Mouse (Mus musculus): ENCODE data around the gene Phrf1. TPM values are rescaled to one million over a fixed set of nuclear protein-coding genes. Genes with fewer than 3 reads are reported as not detected.

The Phrf1 gene
- total and polyA plus RNA-seq, 3 experiments: 66.1 to 1,029 (median 91.2) TPM

GRCm38 (mm10) chr7:141304537-141304936 is 76.0 kb downstream of the Phrf1 start:
- H3K79me2 ChIP-seq (ENCODE audit: control insufficient read depth, insufficient read depth, low read length, poor library complexity): no peaks in the 10 kb centered on the region
- H3K9me3 ChIP-seq (replicated peaks; ENCODE audit: insufficient read depth, low read length): no peaks in the 10 kb centered on the region
- H3K27me3 ChIP-seq (ENCODE audit: control insufficient read depth in 1 of 2, insufficient read depth in 2 of 2, low read length in 2 of 2): no peaks in the 10 kb centered on the region

More at GRCm38 (mm10) chr7:141304537-141304936, 76.0 kb downstream of the Phrf1 start:
- no peak overlapping the region for H3K27ac ChIP-seq (ENCODE audit: control insufficient read depth, low read depth, low read length)
- no peak overlapping the region for H3K9ac ChIP-seq (ENCODE audit: control insufficient read depth, low read depth, low read length, poor library complexity, severe bottlenecking)
- no peaks in the 10 kb centered on the region for H3K4me1 ChIP-seq (ENCODE audit: control insufficient read depth in 1 of 2, insufficient read depth in 2 of 2, low read length in 2 of 2)
- peaks cover 0 to 11% of the 10 kb centered on the region in 2 experiments; a peak in 2 of 4 replicates for H3K36me3 ChIP-seq (ENCODE audit: control insufficient read depth in 1 of 2, insufficient read depth in 2 of 2, low read length in 2 of 2)
- no peak for DNase-seq (ENCODE audit: low read depth, low spot score)
- no peak overlapping the region for H3K4me3 ChIP-seq (ENCODE audit: control insufficient read depth in 1 of 2, insufficient read depth in 1 of 2, low read depth in 2 of 2, low read length in 2 of 2)
- no peak for TF ChIP-seq MAX (IDR thresholded peaks at IDR 0.05; ENCODE audit: low read length)
- TF ChIP-seq ZKSCAN1 (IDR thresholded peaks at IDR 0.05; ENCODE audit: low read depth, low read length): no peak
- no peak for TF ChIP-seq RCOR1 (IDR thresholded peaks at IDR 0.05; ENCODE audit: low read depth, low read length)

Other genes starting within 250 kb of the Phrf1 start
Only the 30 nearest of the 31 such genes appear.
- 4.2 and 6.4 TPM in 2 replicates for gene Ifitm3, start 218.0 kb upstream of the Phrf1 start, total RNA-seq (2012; rRNA removed)
- gene Ifitm3, start 218.0 kb upstream of the Phrf1 start, polyA plus RNA-seq (2012; ENCODE audit: insufficient read depth in 1 of 2, insufficient read length in 2 of 2, low read depth in 1 of 2, low replicate concordance in 2 of 2, missing spikeins in 1 of 2): 10 to 100 TPM in 1 of 2 experiments, not detected in 1; 12.8 TPM
- not detected in 2 replicates for gene Ifitm6, start 210.9 kb upstream of the Phrf1 start, total RNA-seq (2012; rRNA removed)
- gene Ifitm6, start 210.9 kb upstream of the Phrf1 start, polyA plus RNA-seq (2012; ENCODE audit: insufficient read depth in 1 of 2, insufficient read length in 2 of 2, low read depth in 1 of 2, low replicate concordance in 2 of 2, missing spikeins in 1 of 2): not detected
- not detected in 2 replicates for gene Gm17387, start 199.7 kb upstream of the Phrf1 start, total RNA-seq (2012; rRNA removed)
- gene Gm17387, start 199.7 kb upstream of the Phrf1 start, polyA plus RNA-seq (2012; ENCODE audit: insufficient read depth in 1 of 2, insufficient read length in 2 of 2, low read depth in 1 of 2, low replicate concordance in 2 of 2, missing spikeins in 1 of 2): not detected
- 0.78 and 0.81 TPM in 2 replicates for gene B4galnt4, start 167.7 kb upstream of the Phrf1 start, total RNA-seq (2012; rRNA removed)
- 1 to 10 TPM in 1 of 2 experiments, not detected in 1; 8.0 TPM for gene B4galnt4, start 167.7 kb upstream of the Phrf1 start, polyA plus RNA-seq (2012; ENCODE audit: insufficient read depth in 1 of 2, insufficient read length in 2 of 2, low read depth in 1 of 2, low replicate concordance in 2 of 2, missing spikeins in 1 of 2)
- gene Pkp3, start 150.6 kb upstream of the Phrf1 start, total RNA-seq (2012; rRNA removed): not detected in 2 replicates
- gene Pkp3, start 150.6 kb upstream of the Phrf1 start, polyA plus RNA-seq (2012; ENCODE audit: insufficient read depth in 1 of 2, insufficient read length in 2 of 2, low read depth in 1 of 2, low replicate concordance in 2 of 2, missing spikeins in 1 of 2): not detected
- gene Sigirr, start 128.2 kb upstream of the Phrf1 start, total RNA-seq (2012; rRNA removed): 8.3 and 8.6 TPM in 2 replicates
- gene Sigirr, start 128.2 kb upstream of the Phrf1 start, polyA plus RNA-seq (2012; ENCODE audit: insufficient read depth in 1 of 2, insufficient read length in 2 of 2, low read depth in 1 of 2, low replicate concordance in 2 of 2, missing spikeins in 1 of 2): 10 to 100 TPM in 1 of 2 experiments, not detected in 1; 17.5 TPM
- gene Ano9, start 111.0 kb upstream of the Phrf1 start, total RNA-seq (2012; rRNA removed): 0.08 TPM in 1 of 2 replicates, not detected in the other
- under 1 TPM in 1 of 2 experiments, not detected in 1; 0.03 TPM for gene Ano9, start 111.0 kb upstream of the Phrf1 start, polyA plus RNA-seq (2012; ENCODE audit: insufficient read depth in 1 of 2, insufficient read length in 2 of 2, low read depth in 1 of 2, low replicate concordance in 2 of 2, missing spikeins in 1 of 2)
- 12.2 and 16.9 TPM in 2 replicates for gene Ptdss2, start 106.4 kb upstream of the Phrf1 start, total RNA-seq (2012; rRNA removed)
- 10 to 100 TPM in 1 of 2 experiments, not detected in 1; 44.9 TPM for gene Ptdss2, start 106.4 kb upstream of the Phrf1 start, polyA plus RNA-seq (2012; ENCODE audit: insufficient read depth in 1 of 2, insufficient read length in 2 of 2, low read depth in 1 of 2, low replicate concordance in 2 of 2, missing spikeins in 1 of 2)
- 69.6 and 71.4 TPM in 2 replicates for gene Rnh1, start 55.9 kb upstream of the Phrf1 start, total RNA-seq (2012; rRNA removed)
- 10 to 100 TPM in 1 of 2 experiments, not detected in 1; 94.5 TPM for gene Rnh1, start 55.9 kb upstream of the Phrf1 start, polyA plus RNA-seq (2012; ENCODE audit: insufficient read depth in 1 of 2, insufficient read length in 2 of 2, low read depth in 1 of 2, low replicate concordance in 2 of 2, missing spikeins in 1 of 2)
- gene Hras, start 34.8 kb upstream of the Phrf1 start, total RNA-seq (2012; rRNA removed): 137 and 183 TPM in 2 replicates
- 100 to 1,000 TPM in 1 of 2 experiments, not detected in 1; 149 TPM for gene Hras, start 34.8 kb upstream of the Phrf1 start, polyA plus RNA-seq (2012; ENCODE audit: insufficient read depth in 1 of 2, insufficient read length in 2 of 2, low read depth in 1 of 2, low replicate concordance in 2 of 2, missing spikeins in 1 of 2)
- 1.0 and 1.6 TPM in 2 replicates for gene Lrrc56, start 34.6 kb upstream of the Phrf1 start, total RNA-seq (2012; rRNA removed)
- gene Lrrc56, start 34.6 kb upstream of the Phrf1 start, polyA plus RNA-seq (2012; ENCODE audit: insufficient read depth in 1 of 2, insufficient read length in 2 of 2, low read depth in 1 of 2, low replicate concordance in 2 of 2, missing spikeins in 1 of 2): 1 to 10 TPM in 1 of 2 experiments, not detected in 1; 5.5 TPM
- gene Lmntd2, start 14.7 kb upstream of the Phrf1 start, total RNA-seq (2012; rRNA removed): not detected in 2 replicates
- under 1 TPM in 1 of 2 experiments, not detected in 1; 0.43 TPM for gene Lmntd2, start 14.7 kb upstream of the Phrf1 start, polyA plus RNA-seq (2012; ENCODE audit: insufficient read depth in 1 of 2, insufficient read length in 2 of 2, low read depth in 1 of 2, low replicate concordance in 2 of 2, missing spikeins in 1 of 2)
- gene Rassf7, start 12.9 kb upstream of the Phrf1 start, total RNA-seq (2012; rRNA removed): 7.0 and 7.6 TPM in 2 replicates
- 1 to 10 TPM in 1 of 2 experiments, not detected in 1; 9.5 TPM for gene Rassf7, start 12.9 kb upstream of the Phrf1 start, polyA plus RNA-seq (2012; ENCODE audit: insufficient read depth in 1 of 2, insufficient read length in 2 of 2, low read depth in 1 of 2, low replicate concordance in 2 of 2, missing spikeins in 1 of 2)
- 0.52 and 1.9 TPM in 2 replicates for gene Irf7, start 37.7 kb downstream of the Phrf1 start, total RNA-seq (2012; rRNA removed)
- gene Irf7, start 37.7 kb downstream of the Phrf1 start, polyA plus RNA-seq (2012; ENCODE audit: insufficient read depth in 1 of 2, insufficient read length in 2 of 2, low read depth in 1 of 2, low replicate concordance in 2 of 2, missing spikeins in 1 of 2): 1 to 10 TPM in 1 of 2 experiments, not detected in 1; 2.0 TPM
- not detected in 2 replicates for gene Cdhr5, start 48.0 kb downstream of the Phrf1 start, total RNA-seq (2012; rRNA removed)
- gene Cdhr5, start 48.0 kb downstream of the Phrf1 start, polyA plus RNA-seq (2012; ENCODE audit: insufficient read depth in 1 of 2, insufficient read length in 2 of 2, low read depth in 1 of 2, low replicate concordance in 2 of 2, missing spikeins in 1 of 2): not detected
- gene Sct, start 50.3 kb downstream of the Phrf1 start, total RNA-seq (2012; rRNA removed): not detected in 2 replicates
- gene Sct, start 50.3 kb downstream of the Phrf1 start, polyA plus RNA-seq (2012; ENCODE audit: insufficient read depth in 1 of 2, insufficient read length in 2 of 2, low read depth in 1 of 2, low replicate concordance in 2 of 2, missing spikeins in 1 of 2): not detected
- gene Drd4, start 63.2 kb downstream of the Phrf1 start, total RNA-seq (2012; rRNA removed): not detected in 2 replicates
- gene Drd4, start 63.2 kb downstream of the Phrf1 start, polyA plus RNA-seq (2012; ENCODE audit: insufficient read depth in 1 of 2, insufficient read length in 2 of 2, low read depth in 1 of 2, low replicate concordance in 2 of 2, missing spikeins in 1 of 2): not detected
- gene Deaf1, start 98.9 kb downstream of the Phrf1 start, total RNA-seq (2012; rRNA removed): 9.8 and 13.2 TPM in 2 replicates
- 10 to 100 TPM in 1 of 2 experiments, not detected in 1; 91.1 TPM for gene Deaf1, start 98.9 kb downstream of the Phrf1 start, polyA plus RNA-seq (2012; ENCODE audit: insufficient read depth in 1 of 2, insufficient read length in 2 of 2, low read depth in 1 of 2, low replicate concordance in 2 of 2, missing spikeins in 1 of 2)
- 12.2 and 12.3 TPM in 2 replicates for gene Tmem80, start 99.0 kb downstream of the Phrf1 start, total RNA-seq (2012; rRNA removed)
- gene Tmem80, start 99.0 kb downstream of the Phrf1 start, polyA plus RNA-seq (2012; ENCODE audit: insufficient read depth in 1 of 2, insufficient read length in 2 of 2, low read depth in 1 of 2, low replicate concordance in 2 of 2, missing spikeins in 1 of 2): 10 to 100 TPM in 1 of 2 experiments, not detected in 1; 27.7 TPM
- gene Eps8l2, start 110.1 kb downstream of the Phrf1 start, total RNA-seq (2012; rRNA removed): 0.46 TPM in 1 of 2 replicates, not detected in the other
- under 1 TPM in 1 of 2 experiments, not detected in 1; 0.10 TPM for gene Eps8l2, start 110.1 kb downstream of the Phrf1 start, polyA plus RNA-seq (2012; ENCODE audit: insufficient read depth in 1 of 2, insufficient read length in 2 of 2, low read depth in 1 of 2, low replicate concordance in 2 of 2, missing spikeins in 1 of 2)
- gene Taldo1, start 163.4 kb downstream of the Phrf1 start, total RNA-seq (2012; rRNA removed): 415 and 498 TPM in 2 replicates
- 100 to 1,000 TPM in 1 of 2 experiments, not detected in 1; 298 TPM for gene Taldo1, start 163.4 kb downstream of the Phrf1 start, polyA plus RNA-seq (2012; ENCODE audit: insufficient read depth in 1 of 2, insufficient read length in 2 of 2, low read depth in 1 of 2, low replicate concordance in 2 of 2, missing spikeins in 1 of 2)
- gene Gatd1, start 185.4 kb downstream of the Phrf1 start, total RNA-seq (2012; rRNA removed): 21.0 and 21.6 TPM in 2 replicates
- 10 to 100 TPM in 1 of 2 experiments, not detected in 1; 35.9 TPM for gene Gatd1, start 185.4 kb downstream of the Phrf1 start, polyA plus RNA-seq (2012; ENCODE audit: insufficient read depth in 1 of 2, insufficient read length in 2 of 2, low read depth in 1 of 2, low replicate concordance in 2 of 2, missing spikeins in 1 of 2)
- not detected in 2 replicates for gene Cend1, start 200.7 kb downstream of the Phrf1 start, total RNA-seq (2012; rRNA removed)
- gene Cend1, start 200.7 kb downstream of the Phrf1 start, polyA plus RNA-seq (2012; ENCODE audit: insufficient read depth in 1 of 2, insufficient read length in 2 of 2, low read depth in 1 of 2, low replicate concordance in 2 of 2, missing spikeins in 1 of 2): not detected
- gene Slc25a22, start 209.1 kb downstream of the Phrf1 start, total RNA-seq (2012; rRNA removed): 17.7 and 23.8 TPM in 2 replicates
- gene Slc25a22, start 209.1 kb downstream of the Phrf1 start, polyA plus RNA-seq (2012; ENCODE audit: insufficient read depth in 1 of 2, insufficient read length in 2 of 2, low read depth in 1 of 2, low replicate concordance in 2 of 2, missing spikeins in 1 of 2): 10 to 100 TPM in 1 of 2 experiments, not detected in 1; 46.0 TPM
- 5.0 and 6.4 TPM in 2 replicates for gene Pidd1, start 215.2 kb downstream of the Phrf1 start, total RNA-seq (2012; rRNA removed)
- 10 to 100 TPM in 1 of 2 experiments, not detected in 1; 27.2 TPM for gene Pidd1, start 215.2 kb downstream of the Phrf1 start, polyA plus RNA-seq (2012; ENCODE audit: insufficient read depth in 1 of 2, insufficient read length in 2 of 2, low read depth in 1 of 2, low replicate concordance in 2 of 2, missing spikeins in 1 of 2)
- gene Rplp2, start 218.6 kb downstream of the Phrf1 start, total RNA-seq (2012; rRNA removed): 3,188 and 3,690 TPM in 2 replicates
- gene Rplp2, start 218.6 kb downstream of the Phrf1 start, polyA plus RNA-seq (2012; ENCODE audit: insufficient read depth in 1 of 2, insufficient read length in 2 of 2, low read depth in 1 of 2, low replicate concordance in 2 of 2, missing spikeins in 1 of 2): 1,000 to 10,000 TPM in 1 of 2 experiments, not detected in 1; 3,503 TPM
- gene Pnpla2, start 226.4 kb downstream of the Phrf1 start, total RNA-seq (2012; rRNA removed): 8.3 and 9.9 TPM in 2 replicates
- gene Pnpla2, start 226.4 kb downstream of the Phrf1 start, polyA plus RNA-seq (2012; ENCODE audit: insufficient read depth in 1 of 2, insufficient read length in 2 of 2, low read depth in 1 of 2, low replicate concordance in 2 of 2, missing spikeins in 1 of 2): 10 to 100 TPM in 1 of 2 experiments, not detected in 1; 38.6 TPM
- gene Cracr2b, start 232.3 kb downstream of the Phrf1 start, total RNA-seq (2012; rRNA removed): 0.59 and 0.73 TPM in 2 replicates
- 1 to 10 TPM in 1 of 2 experiments, not detected in 1; 6.9 TPM for gene Cracr2b, start 232.3 kb downstream of the Phrf1 start, polyA plus RNA-seq (2012; ENCODE audit: insufficient read depth in 1 of 2, insufficient read length in 2 of 2, low read depth in 1 of 2, low replicate concordance in 2 of 2, missing spikeins in 1 of 2)
- 38.9 and 40.6 TPM in 2 replicates for gene Cd151, start 238.6 kb downstream of the Phrf1 start, total RNA-seq (2012; rRNA removed)
- 10 to 100 TPM in 1 of 2 experiments, not detected in 1; 86.6 TPM for gene Cd151, start 238.6 kb downstream of the Phrf1 start, polyA plus RNA-seq (2012; ENCODE audit: insufficient read depth in 1 of 2, insufficient read length in 2 of 2, low read depth in 1 of 2, low replicate concordance in 2 of 2, missing spikeins in 1 of 2)
- gene Polr2l, start 246.3 kb downstream of the Phrf1 start, total RNA-seq (2012; rRNA removed): 110 and 114 TPM in 2 replicates
- gene Polr2l, start 246.3 kb downstream of the Phrf1 start, polyA plus RNA-seq (2012; ENCODE audit: insufficient read depth in 1 of 2, insufficient read length in 2 of 2, low read depth in 1 of 2, low replicate concordance in 2 of 2, missing spikeins in 1 of 2): 10 to 100 TPM in 1 of 2 experiments, not detected in 1; 82.4 TPM

Measured in MEL (cell line).